Mouse (Mus musculus): Measurements from ENCODE around the gene Col7a1.

The Col7a1 gene

GRCm38 (mm10) chr9:109016973-109017604 is 63.7 kb downstream of the Col7a1 start:
- no peak for DNase-seq (ENCODE audit: extremely low read depth, low read depth)

- DNase-seq (ENCODE audit: extremely low read depth, low read depth): no peak
Measured at GRCm38 (mm10) chr9:109021428-109021827, 68.0 kb downstream of the Col7a1 start.

- no peak for DNase-seq (ENCODE audit: extremely low read depth, low read depth)
Measured at GRCm38 (mm10) chr9:109022866-109023685, 69.7 kb downstream of the Col7a1 start.

GRCm38 (mm10) chr9:109027521-109027920 is 74.1 kb downstream of the Col7a1 start:
- DNase-seq (ENCODE audit: extremely low read depth, low read depth): no peak

- no peak for DNase-seq (ENCODE audit: extremely low read depth, low read depth)
Measured at GRCm38 (mm10) chr9:109028421-109028820, 75.0 kb downstream of the Col7a1 start.

GRCm38 (mm10) chr9:109028919-109029318 is 75.5 kb downstream of the Col7a1 start:
- no peak for DNase-seq (ENCODE audit: extremely low read depth, low read depth)

- DNase-seq (ENCODE audit: extremely low read depth, low read depth): no peak
Measured at GRCm38 (mm10) chr9:109030312-109030711, 76.9 kb downstream of the Col7a1 start.

GRCm38 (mm10) chr9:109031001-109031400 is 77.6 kb downstream of the Col7a1 start:
- no peak for DNase-seq (ENCODE audit: extremely low read depth, low read depth)

- no peak for DNase-seq (ENCODE audit: extremely low read depth, low read depth)
Measured at GRCm38 (mm10) chr9:109031686-109032085, 78.3 kb downstream of the Col7a1 start.

- DNase-seq (ENCODE audit: extremely low read depth, low read depth): no peak
Measured at GRCm38 (mm10) chr9:109032435-109032834, 79.0 kb downstream of the Col7a1 start.
